Mouse (Mus musculus) intestine, embryonic 14.5 days (tissue): ENCODE measurements around the gene Lrrc66. TPM values are rescaled to one million over a fixed set of nuclear protein-coding genes. Genes with fewer than 3 reads are reported as not detected.

Experiments
- ATAC-seq: fragments of 200-750 bp; cut with Nextera tagmentation; replicated peaks from 2 replicates; pipeline ENCODE4 v1.8.0; 2017; ENCODE audit warnings: low read depth, moderate number of reproducible peaks, moderate TSS enrichment, moderate library complexity; ENCODE audit not compliant: low FRiP score, low TSS enrichment
- DNase-seq: peaks from one replicate; pipeline ENCODE4 v3.0.0-alpha.2; 2018; ENCODE audit warnings: low spot score
- H3K27ac ChIP-seq: fragments of 300-500 bp; sonication (generic); 2 replicates; pipeline ENCODE4 v1.5.1; 2014; ENCODE audit warnings: low read depth, mild to moderate bottlenecking, control low read depth
- H3K27me3 ChIP-seq: fragments of 300-500 bp; sonication (generic); replicated peaks from 2 replicates; pipeline ENCODE4 v1.6.1; 2014; ENCODE audit warnings: low read length, control low read depth; ENCODE audit not compliant: control insufficient read depth, insufficient read depth
- H3K36me3 ChIP-seq: fragments of 300-500 bp; sonication (generic); 2 replicates; pipeline ENCODE4 v1.6.1; 2014; ENCODE audit warnings: low read length, control low read depth; ENCODE audit not compliant: control insufficient read depth, insufficient read depth
- H3K4me1 ChIP-seq: fragments of 300-500 bp; sonication (generic); replicated peaks from 2 replicates; pipeline ENCODE4 v1.6.1; 2014; ENCODE audit warnings: low read length, control low read depth, mixed read lengths; ENCODE audit not compliant: control insufficient read depth, insufficient read depth
- H3K4me2 ChIP-seq: fragments of 300-500 bp; sonication (generic); 2 replicates; pipeline ENCODE4 v1.6.1; 2014; ENCODE audit warnings: low read length
- H3K4me3 ChIP-seq: fragments of 300-500 bp; sonication (generic); 2 replicates; pipeline ENCODE4 v1.5.1; 2014; ENCODE audit warnings: low read depth, low read length, control low read depth, mixed read lengths
- H3K9ac ChIP-seq: fragments of 300-500 bp; sonication (generic); 2 replicates; pipeline ENCODE4 v1.6.1; 2014; ENCODE audit warnings: mild to moderate bottlenecking, low read length
- H3K9me3 ChIP-seq: fragments of 300-500 bp; sonication (generic); 2 replicates; pipeline ENCODE4 v1.6.1; 2016; ENCODE audit warnings: low read length, control low read depth; ENCODE audit not compliant: control insufficient read depth
- WGBS: fragments of 180-500 bp; shearing (Covaris S2); extraction: QIAGEN DNeasy Blood & Tissue Kit; methylation state at CpG from one replicate; pipeline ENCODE4 v1.1.7; 2014; 5-methylcytosine and 5-hydroxymethylcytosine counted together
- polyA plus RNA-seq: library from polyadenylated mRNA; unstranded; fragments of >200 nt; fragmentation: Nextera tagmentation; extraction: Ambion mirVana; gene quantifications from 2 replicates; pipeline ENCODE4 v1.2.1, GENCODE M21; 2014

The Lrrc66 gene
- polyA plus RNA-seq, 1 experiment from 2014 or later: 1.1 TPM

- Histone ChIP-seq H3K4me1 (no peaks in the 10 kb centered on the region), H3K4me2 (no peak overlapping the region), H3K9me3 (no peaks in the 10 kb centered on the region), H3K4me3 (no peak overlapping the region), H3K36me3 (no peaks in the 10 kb centered on the region), H3K27me3 (no peaks in the 10 kb centered on the region), H3K9ac (no peak overlapping the region), H3K27ac (no peak overlapping the region)
- no peak for DNase-seq
- WGBS: 84% methylated on average over 5 of the region's 5 CpGs
- ATAC-seq: no peak
Measured at GRCm38 (mm10) chr5:73566119-73566518, 66.2 kb downstream of the Lrrc66 start.

DNA sequence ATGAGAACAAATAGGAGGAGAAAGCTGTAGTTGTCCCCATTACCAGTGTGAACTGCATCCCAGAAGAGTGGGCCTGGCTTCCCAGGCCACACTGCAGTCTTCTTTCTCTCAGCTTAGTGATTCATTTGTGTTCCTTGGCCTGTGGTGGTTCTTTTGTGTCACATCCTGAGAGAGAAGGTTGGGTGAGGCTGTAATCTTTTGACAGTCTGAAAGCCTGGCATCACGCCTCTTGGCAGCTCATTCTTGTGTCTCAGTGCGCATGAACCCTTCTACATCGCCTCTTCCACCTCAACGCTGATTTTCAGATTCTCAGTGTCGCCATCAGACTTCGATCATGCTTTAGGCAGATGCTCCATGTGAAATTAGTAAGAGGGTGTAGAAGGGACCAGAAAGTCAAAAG is 68.3 kb downstream of the Lrrc66 start:
- H3K27me3 ChIP-seq: no peaks in the 10 kb centered on the region
- peaks cover 12% of the 10 kb centered on the region for H3K36me3 ChIP-seq
- no peak overlapping the region for H3K27ac ChIP-seq
- H3K4me3 ChIP-seq: no peak overlapping the region
- H3K9ac ChIP-seq: no peak overlapping the region
- ATAC-seq (no peak), DNase-seq (no peak)
- 93% methylated on average over 6 of the region's 6 CpGs for WGBS
- H3K9me3 ChIP-seq: no peaks in the 10 kb centered on the region
- no peak overlapping the region for H3K4me2 ChIP-seq
- H3K4me1 ChIP-seq: no peaks in the 10 kb centered on the region

DNA sequence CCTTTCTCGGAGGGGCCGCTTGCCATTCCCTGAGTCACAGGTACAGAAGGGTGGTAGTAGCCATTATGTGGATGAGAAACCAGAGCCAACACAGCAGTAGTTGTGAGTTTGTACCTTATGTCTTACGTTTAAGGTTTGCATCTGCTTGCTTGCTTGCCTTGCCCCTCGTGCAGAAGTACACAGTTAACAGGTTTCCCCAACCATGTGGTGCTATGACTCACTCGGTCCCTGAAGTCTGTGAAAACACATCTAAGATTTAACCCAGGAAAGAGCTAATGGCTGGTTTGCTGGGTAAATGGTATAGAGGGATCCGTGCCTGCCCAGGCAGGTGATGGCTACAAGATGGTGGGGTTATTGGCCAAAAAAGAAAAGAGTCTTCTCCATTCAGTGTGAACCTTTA is 73.6 kb downstream of the Lrrc66 start:
- 95% methylated on average over 6 of the region's 6 CpGs for WGBS
- no peak for DNase-seq
- Histone ChIP-seq H3K27ac (no peak overlapping the region), H3K9ac (no peak overlapping the region), H3K4me1 (no peaks in the 10 kb centered on the region), H3K27me3 (no peaks in the 10 kb centered on the region), H3K4me3 (no peak overlapping the region), H3K9me3 (no peaks in the 10 kb centered on the region), H3K36me3 (peaks cover 24% of the 10 kb centered on the region), H3K4me2 (no peak overlapping the region)
- ATAC-seq: no peak

GRCm38 (mm10) chr5:73556733-73557425 is 75.4 kb downstream of the Lrrc66 start:
- H3K27ac ChIP-seq: no peak overlapping the region
- no peak overlapping the region for H3K9ac ChIP-seq
- H3K27me3 ChIP-seq: no peaks in the 10 kb centered on the region
- no peaks in the 10 kb centered on the region for H3K4me1 ChIP-seq
- no peak overlapping the region for H3K4me3 ChIP-seq
- no peaks in the 10 kb centered on the region for H3K9me3 ChIP-seq
- peaks cover 34% of the 10 kb centered on the region for H3K36me3 ChIP-seq
- WGBS: 78% methylated on average over 12 of the region's 12 CpGs
- DNase-seq (no peak), ATAC-seq (no peak)
- no peak overlapping the region for H3K4me2 ChIP-seq

Other genes starting within 250 kb of the Lrrc66 start
- gene Cwh43, start 226.5 kb downstream of the Lrrc66 start, polyA plus RNA-seq: 0.07 and 0.09 TPM in 2 replicates
- gene Dcun1d4, start 151.5 kb downstream of the Lrrc66 start, polyA plus RNA-seq: 28.3 and 30.3 TPM in 2 replicates
- gene Sgcb, start 15.3 kb upstream of the Lrrc66 start, polyA plus RNA-seq: 20.7 and 25.0 TPM in 2 replicates
- 0.45 and 0.85 TPM in 2 replicates for gene Spata18, start 18.9 kb upstream of the Lrrc66 start, polyA plus RNA-seq